Mouse (Mus musculus): ENCODE measurements around the gene Gpr62. TPM values are rescaled to one million over a fixed set of nuclear protein-coding genes. Genes with fewer than 3 reads are reported as not detected.

Gpr62 gene
- polyA plus RNA-seq (2015; fragmentation: Nextera tagmentation; extraction: Ambion mirVana), result 0.17 TPM in 1 of 2 replicates, not detected in the other

GRCm38 (mm10) chr9:106465571-106466200 lies at the start of gene Gpr62:
Gpr62 (minus strand) TSS chr9:106465938.

GRCm38 (mm10) chr9:106514273-106514672 lies 48.5 kb upstream of the Gpr62 start, which contains the start of gene Iqcf5:
Iqcf5 (plus strand) TSS chr9:106514573.

GRCm38 (mm10) chr9:106499667-106500066 lies 33.9 kb upstream of the Gpr62 start, which contains the start of gene Iqcf1:
Iqcf1 (plus strand) TSS chr9:106499967.

GRCm38 (mm10) chr9:106476924-106477484 lies 11.3 kb upstream of the Gpr62 start, which contains the start of gene Parp3:
Parp3 (minus strand) TSS chr9:106476949.

GRCm38 (mm10) chr9:106475663-106476001 lies 9.9 kb upstream of the Gpr62 start, which contains the start of gene Rrp9:
Rrp9 (plus strand) TSS chr9:106475963.

GRCm38 (mm10) chr9:106453271-106454070 lies 12.3 kb downstream of the Gpr62 start, which contains the start of gene Pcbp4:
Pcbp4 (plus strand) TSS chr9:106453291.

GRCm38 (mm10) chr9:106447348-106447747 lies 18.4 kb downstream of the Gpr62 start, which contains the start of the genes Abhd14b and Abhd14a:
Abhd14b (plus strand) TSS chr9:106447459.
Abhd14a (minus strand) TSS chr9:106447678.

GRCm38 (mm10) chr9:106429221-106430014 lies 36.3 kb downstream of the Gpr62 start, which contains the start of gene Rpl29:
Rpl29 (plus strand) TSS chr9:106429454.

Other genes with a start within 250 kb of the Gpr62 start
- 0.29 and 0.41 TPM in 2 replicates for gene Tlr9, start 243.3 kb downstream of the Gpr62 start, polyA plus RNA-seq (2015; fragmentation: Nextera tagmentation; extraction: Ambion mirVana)
- 64.1 and 89.0 TPM in 2 replicates for gene Alas1, start 217.3 kb downstream of the Gpr62 start, polyA plus RNA-seq (2015; fragmentation: Nextera tagmentation; extraction: Ambion mirVana)
- 29.8 TPM in 2 replicates for gene Poc1a, start 184.9 kb downstream of the Gpr62 start, polyA plus RNA-seq (2015; fragmentation: Nextera tagmentation; extraction: Ambion mirVana)
- 9.0 and 11.9 TPM in 2 replicates for gene Dusp7, start 97.3 kb downstream of the Gpr62 start, polyA plus RNA-seq (2015; fragmentation: Nextera tagmentation; extraction: Ambion mirVana)
- 805 and 852 TPM in 2 replicates for gene Rpl29, start 36.5 kb downstream of the Gpr62 start, polyA plus RNA-seq (2015; fragmentation: Nextera tagmentation; extraction: Ambion mirVana)
- gene Acy1, start 27.6 kb downstream of the Gpr62 start, polyA plus RNA-seq (2015; fragmentation: Nextera tagmentation; extraction: Ambion mirVana), result 10.7 and 12.2 TPM in 2 replicates
- gene Abhd14b, start 18.5 kb downstream of the Gpr62 start, polyA plus RNA-seq (2015; fragmentation: Nextera tagmentation; extraction: Ambion mirVana), result 2.9 and 4.4 TPM in 2 replicates
- gene Abhd14a, start 18.3 kb downstream of the Gpr62 start, polyA plus RNA-seq (2015; fragmentation: Nextera tagmentation; extraction: Ambion mirVana), result 17.5 and 19.9 TPM in 2 replicates
- gene Pcbp4, start 12.6 kb downstream of the Gpr62 start, polyA plus RNA-seq (2015; fragmentation: Nextera tagmentation; extraction: Ambion mirVana), result 3.9 and 7.1 TPM in 2 replicates
- gene Rrp9, start 10.0 kb upstream of the Gpr62 start, polyA plus RNA-seq (2015; fragmentation: Nextera tagmentation; extraction: Ambion mirVana), result 29.7 and 32.9 TPM in 2 replicates
- 3.2 and 4.3 TPM in 2 replicates for gene Parp3, start 11.0 kb upstream of the Gpr62 start, polyA plus RNA-seq (2015; fragmentation: Nextera tagmentation; extraction: Ambion mirVana)
- gene Iqcf1, start 34.0 kb upstream of the Gpr62 start, polyA plus RNA-seq (2015; fragmentation: Nextera tagmentation; extraction: Ambion mirVana), result not detected in 2 replicates
- not detected in 2 replicates for gene Iqcf5, start 48.6 kb upstream of the Gpr62 start, polyA plus RNA-seq (2015; fragmentation: Nextera tagmentation; extraction: Ambion mirVana)
- not detected in 2 replicates for gene Iqcf3, start 95.7 kb upstream of the Gpr62 start, polyA plus RNA-seq (2015; fragmentation: Nextera tagmentation; extraction: Ambion mirVana)
- not detected in 2 replicates for gene Iqcf4, start 105.1 kb upstream of the Gpr62 start, polyA plus RNA-seq (2015; fragmentation: Nextera tagmentation; extraction: Ambion mirVana)
- not detected in 2 replicates for gene Iqcf6, start 160.6 kb upstream of the Gpr62 start, polyA plus RNA-seq (2015; fragmentation: Nextera tagmentation; extraction: Ambion mirVana)
- not detected in 2 replicates for gene Grm2, start 190.1 kb upstream of the Gpr62 start, polyA plus RNA-seq (2015; fragmentation: Nextera tagmentation; extraction: Ambion mirVana)
- 16.8 and 20.6 TPM in 2 replicates for gene Tex264, start 220.0 kb upstream of the Gpr62 start, polyA plus RNA-seq (2015; fragmentation: Nextera tagmentation; extraction: Ambion mirVana)